Mouse (Mus musculus) forebrain, embryonic 11.5 days (tissue): Measurements from ENCODE around the gene Nbr1. TPM values are rescaled to one million over a fixed set of nuclear protein-coding genes. Genes with fewer than 3 reads are reported as not detected.
"Not testable (repeated sequence)": the region's sequence is repeated elsewhere in the genome, so short reads cannot be mapped to it uniquely, and the experiment has no call there.

Source experiments
- ATAC-seq: fragments of 200-750 bp; cut with Nextera tagmentation; replicated peaks from 2 replicates; pipeline ENCODE4 v1.8.0; 2017; ENCODE audit warnings: moderate TSS enrichment; ENCODE audit not compliant: low FRiP score
- DNase-seq: peaks from one replicate; pipeline ENCODE4 v3.0.0-alpha.2; 2017; ENCODE audit warnings: low spot score
- H3K27ac ChIP-seq: fragments of 300-500 bp; sonication (generic); 2 replicates; pipeline ENCODE4 v1.5.1; 2014; ENCODE audit warnings: low read depth, low read length
- H3K27me3 ChIP-seq: fragments of 300-500 bp; sonication (generic); 2 replicates; pipeline ENCODE4 v1.6.1; 2014; ENCODE audit warnings: mild to moderate bottlenecking, low read length, mixed read lengths; ENCODE audit not compliant: control insufficient read depth, insufficient read depth
- H3K36me3 ChIP-seq: fragments of 300-500 bp; sonication (generic); 2 replicates; pipeline ENCODE4 v1.6.1; 2014; ENCODE audit warnings: mild to moderate bottlenecking, low read length, moderate library complexity, mixed read lengths; ENCODE audit not compliant: control insufficient read depth, insufficient read depth
- H3K4me1 ChIP-seq: fragments of 300-500 bp; sonication (generic); replicated peaks from 2 replicates; pipeline ENCODE4 v1.6.1; 2014; ENCODE audit warnings: low read length, mixed read lengths; ENCODE audit not compliant: control insufficient read depth, insufficient read depth
- H3K4me2 ChIP-seq: fragments of 300-500 bp; sonication (generic); 2 replicates; pipeline ENCODE4 v1.6.1; 2014; ENCODE audit warnings: low read depth, mild to moderate bottlenecking, low read length, moderate library complexity, mixed read lengths; ENCODE audit not compliant: severe bottlenecking
- H3K4me3 ChIP-seq: fragments of 300-500 bp; sonication (generic); 2 replicates; pipeline ENCODE4 v1.5.1; 2014; ENCODE audit warnings: low read depth, low read length
- H3K9ac ChIP-seq: fragments of 300-500 bp; sonication (generic); 2 replicates; pipeline ENCODE4 v1.6.1; 2014; ENCODE audit warnings: low read length
- H3K9me3 ChIP-seq: fragments of 300-500 bp; sonication (generic); 2 replicates; pipeline ENCODE4 v1.6.1; 2016; ENCODE audit warnings: low read length, mixed read lengths; ENCODE audit not compliant: control insufficient read depth
- WGBS: fragments of 180-500 bp; shearing (Covaris S2); extraction: QIAGEN DNeasy Blood & Tissue Kit; methylation state at CpG from one replicate; pipeline ENCODE4 v1.1.7; 2014; 5-methylcytosine and 5-hydroxymethylcytosine counted together
- polyA plus RNA-seq: library from polyadenylated mRNA; unstranded; fragments of >200 nt; fragmentation: Nextera tagmentation; extraction: Ambion mirVana; gene quantifications from 2 replicates; pipeline ENCODE4 v1.2.1, GENCODE M21; 2014

Nbr1 gene
- polyA plus RNA-seq, 1 experiment from 2014 or later: 97.1 TPM

GRCm38 (mm10) chr11:101618596-101618995 lies 66.6 kb downstream of the Nbr1 start:
- 72% methylated on average over 3 of the region's 3 CpGs for WGBS
- DNase-seq (no peak), ATAC-seq (no peak)

GRCm38 (mm10) chr11:101620022-101620655 lies 68.2 kb downstream of the Nbr1 start:
- H3K9ac ChIP-seq, H3K4me3 ChIP-seq, H3K36me3 ChIP-seq, H3K9me3 ChIP-seq, H3K4me2 ChIP-seq, H3K27me3 ChIP-seq, H3K27ac ChIP-seq, ATAC-seq: not testable (repeated sequence)
- 91% methylated on average over 11 of the region's 11 CpGs for WGBS
- peak; percentile 33 for DNase-seq
- peaks cover 14% of the 10 kb centered on the region for H3K4me1 ChIP-seq

More at GRCm38 (mm10) chr11:101618596-101618995, 66.6 kb downstream of the Nbr1 start:
- no peak overlapping the region for H3K4me2 ChIP-seq
- H3K27ac ChIP-seq: peak overlapping the region; percentile 75; the same call in 1 of the 2 replicates
- H3K36me3 ChIP-seq: no peaks in the 10 kb centered on the region
- peaks cover 14% of the 10 kb centered on the region for H3K4me1 ChIP-seq
- H3K9me3 ChIP-seq: no peaks in the 10 kb centered on the region
- H3K9ac ChIP-seq: no peak overlapping the region
- H3K27me3 ChIP-seq: no peaks in the 10 kb centered on the region
- H3K4me3 ChIP-seq: no peak overlapping the region

GRCm38 (mm10) chr11:101626649-101626994 lies 74.7 kb downstream of the Nbr1 start:
- Histone ChIP-seq H3K27me3 (no peaks in the 10 kb centered on the region), H3K4me3 (peak overlapping the region; percentile 29), H3K36me3 (no peaks in the 10 kb centered on the region), H3K27ac (peak overlapping the region; percentile 97), H3K4me1 (peaks cover 4% of the 10 kb centered on the region; the same call in 1 of the 2 replicates), H3K4me2 (peak overlapping the region; percentile 85), H3K9me3 (no peaks in the 10 kb centered on the region), H3K9ac (peak overlapping the region; percentile 47)
- 7% methylated on average over 8 of the region's 8 CpGs for WGBS
- DNase-seq (peak; percentile 57), ATAC-seq (peak; percentile 45)

- under 1% methylated on average over 32 of the region's 34 CpGs for WGBS
- no peaks in the 10 kb centered on the region for H3K9me3 ChIP-seq
- peaks cover 4% of the 10 kb centered on the region; the same call in 1 of the 2 replicates for H3K4me1 ChIP-seq
- H3K36me3 ChIP-seq: no peaks in the 10 kb centered on the region
- peak within 1 kb of the TSS; percentile 85 for H3K9ac ChIP-seq
- no peaks in the 10 kb centered on the region for H3K27me3 ChIP-seq
- H3K27ac ChIP-seq: peak within 1 kb of the TSS; percentile 97
- DNase-seq (peak; percentile 91), ATAC-seq (peak; percentile 87)
- peak within 1 kb of the TSS; percentile 50 for H3K4me3 ChIP-seq
- H3K4me2 ChIP-seq: peak within 1 kb of the TSS; percentile 85
These were observed 75.3 kb downstream of the Nbr1 start, which contains the start of gene Rdm1 for GRCm38 (mm10) chr11:101626995-101627856. TSS of gene Rdm1 (plus strand) at chr11:101627195.

GRCm38 (mm10) chr11:101627857-101628559 lies 76.1 kb downstream of the Nbr1 start:
- ATAC-seq (peak; percentile 69), DNase-seq (peak; percentile 95)
- WGBS: under 1% methylated on average over 33 of the region's 33 CpGs
- Histone ChIP-seq H3K4me2 (peak overlapping the region; percentile 85), H3K4me1 (peaks cover 4% of the 10 kb centered on the region; the same call in 1 of the 2 replicates), H3K27ac (peak overlapping the region; percentile 97), H3K4me3 (peak overlapping the region; percentile 50), H3K27me3 (no peaks in the 10 kb centered on the region), H3K9ac (peak overlapping the region; percentile 85), H3K9me3 (no peaks in the 10 kb centered on the region), H3K36me3 (no peaks in the 10 kb centered on the region)

GRCm38 (mm10) chr11:101628733-101629417 lies 76.9 kb downstream of the Nbr1 start:
- not testable (repeated sequence) for H3K9ac ChIP-seq, H3K27me3 ChIP-seq, ATAC-seq, H3K36me3 ChIP-seq, H3K9me3 ChIP-seq, H3K27ac ChIP-seq, H3K4me1 ChIP-seq
- WGBS: 70% methylated on average over 4 of the region's 5 CpGs
- Histone ChIP-seq H3K4me3 (peak overlapping the region; percentile 50), H3K4me2 (peak overlapping the region; percentile 85)
- DNase-seq: peak; percentile 30
